Mouse (Mus musculus) monocyte, adult 5-6 weeks (primary cell): ENCODE measurements around the gene Klk1b8. TPM values are rescaled to one million over a fixed set of nuclear protein-coding genes. Genes with fewer than 3 reads are reported as not detected.
"Not testable (repeated sequence)": the region's sequence is repeated elsewhere in the genome, so short reads cannot be mapped to it uniquely, and the experiment has no call there.

Experiments
- ATAC-seq: fragments of 153-309, 156-312 bp; replicated peaks from 2 replicates; pipeline ENCODE4 v1.8.0; 2017; ENCODE audit warnings: mild to moderate bottlenecking; ENCODE audit not compliant: low TSS enrichment, insufficient number of reproducible peaks, severe bottlenecking, poor library complexity, low FRiP score
- total RNA-seq: library from RNA; stranded (forward); fragments of 200-1000, 200-491, 200-594 nt; gene quantifications from 3 replicates; pipeline ENCODE4 v1.2.3, GENCODE M21; 2017

The Klk1b8 gene
- total RNA-seq, 1 experiment from 2014 or later = not detected

GRCm38 (mm10) chr7:43975761-43976160 is 25.3 kb downstream of the Klk1b8 start, which contains the start of gene Klk1b9:
TSS of gene Klk1b9 (plus strand) at chr7:43976061.
- ATAC-seq = not testable (repeated sequence)

GRCm38 (mm10) chr7:43985657-43986056 is 35.2 kb downstream of the Klk1b8 start:
- ATAC-seq = no peak

- ATAC-seq = not testable (repeated sequence)
Measured at GRCm38 (mm10) chr7:43994821-43995220, 44.4 kb downstream of the Klk1b8 start.

GRCm38 (mm10) chr7:43995577-43995976 is 45.1 kb downstream of the Klk1b8 start, which contains the start of gene Klk1b11:
TSS of gene Klk1b11 (plus strand) at chr7:43995877.
- not testable (repeated sequence) for ATAC-seq

Other genes starting within 250 kb of the Klk1b8 start
- gene Klk13, start 238.1 kb upstream of the Klk1b8 start, total RNA-seq = not detected in 3 replicates
- not detected in 3 replicates for gene Klk12, start 181.8 kb upstream of the Klk1b8 start, total RNA-seq
- not detected in 3 replicates for gene Klk11, start 176.1 kb upstream of the Klk1b8 start, total RNA-seq
- not detected in 3 replicates for gene Klk10, start 169.6 kb upstream of the Klk1b8 start, total RNA-seq
- not detected in 3 replicates for gene Klk9, start 158.8 kb upstream of the Klk1b8 start, total RNA-seq
- 4.4 to 5.0 TPM in 2 of 3 replicates, not detected in the other for gene Klk8, start 153.1 kb upstream of the Klk1b8 start, total RNA-seq
- not detected in 3 replicates for gene Klk7, start 139.4 kb upstream of the Klk1b8 start, total RNA-seq
- gene Klk6, start 126.2 kb upstream of the Klk1b8 start, total RNA-seq = not detected in 3 replicates
- gene Klk5, start 108.7 kb upstream of the Klk1b8 start, total RNA-seq = not detected in 3 replicates
- not detected in 3 replicates for gene Klk4, start 69.5 kb upstream of the Klk1b8 start, total RNA-seq
- gene Klk15, start 16.9 kb upstream of the Klk1b8 start, total RNA-seq = not detected in 3 replicates
- not detected in 3 replicates for gene Klk1b1, start 16.1 kb downstream of the Klk1b8 start, total RNA-seq
- not detected in 3 replicates for gene Klk1b9, start 25.4 kb downstream of the Klk1b8 start, total RNA-seq
- gene Klk1b11, start 45.2 kb downstream of the Klk1b8 start, total RNA-seq = not detected in 3 replicates
- gene Klk1b26, start 61.5 kb downstream of the Klk1b8 start, total RNA-seq = not detected in 3 replicates
- 2.3 TPM in 1 of 3 replicates, not detected in the others for gene Klk1b27, start 101.6 kb downstream of the Klk1b8 start, total RNA-seq
- gene Klk1b21, start 151.7 kb downstream of the Klk1b8 start, total RNA-seq = not detected in 3 replicates
- not detected in 3 replicates for gene Klk1b22, start 162.0 kb downstream of the Klk1b8 start, total RNA-seq
- gene Klk1b16, start 186.1 kb downstream of the Klk1b8 start, total RNA-seq = not detected in 3 replicates
- gene Klk1b24, start 237.6 kb downstream of the Klk1b8 start, total RNA-seq = not detected in 3 replicates
- gene Klk1b3, start 247.5 kb downstream of the Klk1b8 start, total RNA-seq = not detected in 3 replicates